ENCODE assay signal across 32 mouse cellular contexts in genomic region chr13:24750807-24751206, GRCm38 (mm10). TPM values are rescaled to one million over a fixed set of nuclear protein-coding genes. Genes with fewer than 3 reads are reported as not detected.
"Had no signal": no experiment of that assay in that cellular context is flagged by ENCODE, and none has a peak within 500 bp of the region (broad histone marks: within the 10 kb centered on the region; RNA-seq: fewer than 3 reads in every experiment).

No protein-coding gene starts in this region.

- H3K9me3 ChIP-seq: heart, embryonic 13.5 days; heart, embryonic 15.5 days; hindbrain, embryonic 13.5 days; hindbrain, embryonic 15.5 days; limb, embryonic 10.5 days; limb, embryonic 12.5 days; liver, embryonic 13.5 days; liver, embryonic 15.5 days had no signal

- H3K4me2 ChIP-seq: heart, embryonic 11.5 days; heart, embryonic 13.5 days; heart, embryonic 15.5 days; hindbrain, embryonic 13.5 days; hindbrain, embryonic 15.5 days; limb, embryonic 12.5 days; liver, embryonic 11.5 days; liver, embryonic 13.5 days; liver, embryonic 15.5 days had no signal

- H3K36me3 ChIP-seq: hindbrain, embryonic 15.5 days had no signal

- H3K27me3 ChIP-seq: heart, embryonic 13.5 days; heart, embryonic 15.5 days; hindbrain, embryonic 13.5 days; hindbrain, embryonic 15.5 days; limb, embryonic 12.5 days; liver, embryonic 13.5 days; liver, embryonic 15.5 days had no signal

- DNase-seq: gastrocnemius, postnatal 14 days; gastrocnemius, postnatal 36 days; heart, adult 18-20 months; heart, postnatal 14 days; heart, postnatal 36 days; kidney, adult 11 months; kidney, adult 8-10 months; kidney, postnatal 10 days; kidney, postnatal 25 days; kidney, postnatal 4 days; liver; liver, embryonic 13.5 days had no signal

- ATAC-seq: hindbrain, postnatal 0 days; intestine, embryonic 16.5 days had no signal

- H3K4me3 ChIP-seq: heart, embryonic 13.5 days; heart, embryonic 15.5 days; hindbrain, embryonic 13.5 days; hindbrain, embryonic 15.5 days; layer of hippocampus, adult 2 months; left cerebral cortex, adult 2 months; limb, embryonic 10.5 days; limb, embryonic 12.5 days; liver, embryonic 13.5 days; liver, embryonic 15.5 days had no signal

- H3K27ac ChIP-seq: heart, embryonic 13.5 days; heart, embryonic 15.5 days; hindbrain, embryonic 13.5 days; hindbrain, embryonic 15.5 days; hindbrain, postnatal 0 days; layer of hippocampus, adult 2 months; left cerebral cortex, adult 2 months; limb, embryonic 10.5 days; limb, embryonic 12.5 days; liver, embryonic 13.5 days; liver, embryonic 15.5 days had no signal

- H3K4me1 ChIP-seq: hindbrain, embryonic 13.5 days; hindbrain, embryonic 15.5 days; limb, embryonic 10.5 days; limb, embryonic 12.5 days had no signal

- H3K9ac ChIP-seq: heart, embryonic 13.5 days; heart, embryonic 15.5 days; hindbrain, embryonic 13.5 days; hindbrain, embryonic 15.5 days; limb, embryonic 12.5 days; liver, embryonic 13.5 days; liver, embryonic 15.5 days had no signal

RNA-seq across cellular contexts. Expression of gene Armh2, which starts 9.8 kb away (rescaled TPM):
- polyA plus RNA-seq: gonadal fat pad, adult 2 months; heart, embryonic 11.5 days; heart, embryonic 13.5 days; heart, embryonic 15.5 days; heart, postnatal 0 days; hindbrain, embryonic 11.5 days; hindbrain, embryonic 13.5 days; hindbrain, embryonic 15.5 days; hindbrain, postnatal 0 days; intestine, embryonic 14.5 days; intestine, embryonic 16.5 days; kidney, embryonic 14.5 days; kidney, embryonic 16.5 days; limb, embryonic 10.5 days; limb, embryonic 12.5 days; limb, embryonic 14.5 days; liver, embryonic 11.5 days; liver, embryonic 13.5 days; liver, embryonic 15.5 days had no signal
